Mouse (Mus musculus) neural tube, embryonic 15.5 days (tissue): ENCODE results near the gene Tmtc2. TPM values are rescaled to one million over a fixed set of nuclear protein-coding genes. Genes with fewer than 3 reads are reported as not detected.

Source experiments
- ATAC-seq: fragments of 200-750 bp; cut with Nextera tagmentation; 2 replicates; pipeline ENCODE4 v1.8.0; 2017; ENCODE audit warnings: mild to moderate bottlenecking, moderate TSS enrichment, moderate library complexity; ENCODE audit not compliant: low FRiP score
- H3K27ac ChIP-seq: fragments of 300-500 bp; sonication (generic); replicated peaks from 2 replicates; pipeline ENCODE4 v1.5.1; 2015; ENCODE audit warnings: mild to moderate bottlenecking, inconsistent platforms
- H3K27me3 ChIP-seq: fragments of 300-500 bp; sonication (generic); replicated peaks from 2 replicates; pipeline ENCODE4 v1.6.1; 2015; ENCODE audit warnings: inconsistent platforms
- H3K36me3 ChIP-seq: fragments of 300-500 bp; sonication (generic); 2 replicates; pipeline ENCODE4 v1.6.1; 2015; ENCODE audit warnings: inconsistent platforms
- H3K4me1 ChIP-seq: fragments of 300-500 bp; sonication (generic); 2 replicates; pipeline ENCODE4 v1.6.1; 2015; ENCODE audit warnings: inconsistent platforms
- H3K4me2 ChIP-seq: fragments of 300-500 bp; sonication (generic); 2 replicates; pipeline ENCODE4 v1.6.1; 2015; ENCODE audit warnings: inconsistent platforms, mild to moderate bottlenecking, moderate library complexity
- H3K4me3 ChIP-seq: fragments of 300-500 bp; sonication (generic); replicated peaks from 2 replicates; pipeline ENCODE4 v1.5.1; 2015; ENCODE audit warnings: mild to moderate bottlenecking, inconsistent platforms
- H3K9ac ChIP-seq: fragments of 300-500 bp; sonication (generic); replicated peaks from 2 replicates; pipeline ENCODE4 v1.6.1; 2015; ENCODE audit warnings: mild to moderate bottlenecking, inconsistent platforms
- H3K9me3 ChIP-seq: fragments of 300-500 bp; sonication (generic); replicated peaks from 2 replicates; pipeline ENCODE4 v1.6.1; 2016; ENCODE audit warnings: inconsistent platforms
- WGBS: fragments of 180-500 bp; shearing (Covaris S2); methylation state at CpG from one replicate; pipeline ENCODE4 v1.1.7; 2015; ENCODE audit warnings: mixed read lengths; 5-methylcytosine and 5-hydroxymethylcytosine counted together
- polyA plus RNA-seq: library from polyadenylated mRNA; unstranded; fragments of >200 nt; fragmentation: Nextera tagmentation; extraction: Ambion mirVana; gene quantifications from 2 replicates; pipeline ENCODE4 v1.2.1, GENCODE M21; 2015

Tmtc2 gene
- polyA plus RNA-seq, 1 experiment from 2014 or later, result 7.8 TPM

DNA sequence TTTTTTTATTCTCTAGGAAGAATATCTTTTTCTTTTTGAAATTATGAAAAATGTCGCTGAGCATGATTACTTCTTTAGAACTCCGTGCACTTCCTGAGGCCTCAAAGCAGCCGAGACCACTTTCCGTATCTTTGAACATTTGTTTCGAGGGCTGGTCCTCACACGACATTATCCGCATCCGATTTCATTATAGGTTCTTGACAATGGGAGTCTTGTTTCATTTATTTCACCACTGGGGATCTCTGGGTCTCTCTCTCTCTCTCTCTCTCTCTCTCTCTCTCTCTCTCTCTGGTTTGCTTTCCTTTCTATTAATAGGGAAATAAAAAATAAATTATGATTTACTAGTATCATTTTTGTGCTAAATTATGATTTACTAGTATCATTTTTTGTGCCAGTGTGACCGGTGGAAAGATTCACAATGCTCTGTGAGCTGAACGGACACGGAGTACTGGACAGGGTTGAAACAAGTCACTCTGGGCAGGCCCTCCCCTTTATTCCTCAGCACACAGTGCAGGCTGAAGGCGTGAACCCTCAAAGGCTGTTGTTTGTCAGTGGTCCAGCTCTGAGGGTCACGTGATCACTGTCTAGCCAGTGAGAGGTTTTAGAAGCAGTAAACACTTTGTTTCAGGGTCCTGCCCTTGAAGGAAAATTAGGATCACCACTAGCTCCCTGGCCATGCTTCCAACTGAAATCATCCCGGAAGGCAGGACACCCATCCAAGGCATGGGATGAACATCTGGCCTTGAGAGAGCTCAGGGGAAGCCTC, 84.1 kb downstream of the Tmtc2 start:
- ATAC-seq, result peak; percentile 58; the same call in 1 of the 2 replicates
- peaks cover 12% of the 10 kb centered on the region; the same call in 1 of the 2 replicates for H3K4me1 ChIP-seq
- no peaks in the 10 kb centered on the region for H3K36me3 ChIP-seq
- 45% methylated on average over 14 of the region's 14 CpGs for WGBS
- H3K4me3 ChIP-seq, result no peak overlapping the region
- no peaks in the 10 kb centered on the region for H3K27me3 ChIP-seq
- no peak overlapping the region for H3K27ac ChIP-seq
- no peaks in the 10 kb centered on the region for H3K9me3 ChIP-seq
- H3K4me2 ChIP-seq, result peak overlapping the region; percentile 23
- no peak overlapping the region for H3K9ac ChIP-seq

DNA sequence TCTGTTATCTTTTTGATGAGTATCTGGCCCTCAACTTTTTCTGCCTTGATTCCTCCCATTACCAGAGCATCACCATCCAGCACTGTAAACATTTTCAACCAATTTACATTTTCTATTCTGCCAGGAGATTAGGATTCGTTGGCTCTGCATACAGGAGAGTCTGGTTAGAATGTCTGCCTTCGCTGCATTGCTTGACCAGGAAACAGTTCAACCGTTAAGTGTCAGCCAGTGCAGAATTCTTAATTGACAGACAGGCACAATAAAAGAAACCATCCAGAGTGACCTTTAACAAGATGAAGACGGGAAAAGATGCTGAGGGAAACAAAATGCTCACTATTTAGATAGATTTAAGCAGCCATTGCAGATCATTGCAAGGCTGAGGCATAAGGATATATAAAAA, 87.3 kb downstream of the Tmtc2 start:
- ATAC-seq, result no peak
- no peaks in the 10 kb centered on the region for H3K36me3 ChIP-seq
- WGBS, result 28% methylated on average over 4 of the region's 4 CpGs

DNA sequence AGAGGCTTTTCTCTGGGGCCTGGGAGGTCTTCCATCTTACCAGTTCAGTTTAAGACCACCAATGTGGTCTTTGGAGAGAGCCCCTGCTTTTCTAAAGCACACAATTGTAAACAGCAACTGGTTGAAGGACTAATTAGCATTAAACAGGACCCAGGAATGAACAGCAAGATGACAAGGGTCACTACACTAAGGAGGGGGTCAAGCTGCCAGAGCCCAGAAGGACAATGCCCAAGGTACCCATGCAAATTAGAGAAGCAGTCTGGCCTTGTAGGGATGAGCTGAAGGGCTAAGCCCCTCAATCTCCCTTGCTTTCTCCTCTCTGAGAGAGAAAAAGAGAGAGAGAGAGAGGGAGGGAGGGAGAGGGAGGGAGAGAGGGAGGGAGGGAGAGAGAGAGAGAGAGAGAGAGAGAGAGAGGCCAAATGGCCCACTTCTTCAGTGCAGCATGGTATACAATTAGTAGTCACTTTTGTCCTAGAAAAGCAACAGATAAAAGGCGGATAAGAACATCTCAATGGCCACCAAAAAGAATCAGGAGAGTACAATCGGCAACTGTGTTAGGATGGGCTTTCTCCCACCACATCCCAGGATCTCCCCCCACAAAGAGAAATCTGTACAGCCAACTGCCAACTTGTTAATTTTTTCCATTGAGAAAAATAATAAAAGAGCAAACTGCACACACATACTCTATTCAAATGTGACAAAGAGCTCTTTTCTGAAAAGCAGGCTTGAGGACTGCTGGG, 89.7 kb downstream of the Tmtc2 start:
- WGBS, result 42% methylated on average over 2 of the region's 2 CpGs
- ATAC-seq, result no peak
- Histone ChIP-seq H3K9me3 (no peaks in the 10 kb centered on the region), H3K4me2 (no peak overlapping the region), H3K36me3 (no peaks in the 10 kb centered on the region), H3K27ac (no peak overlapping the region), H3K4me1 (0 out of 2 replicates have a peak, but pooled peaks cover 4% of the 10 kb centered on the region), H3K9ac (no peak overlapping the region), H3K27me3 (no peaks in the 10 kb centered on the region), H3K4me3 (no peak overlapping the region)

More for the DNA sequence above, 87.3 kb downstream of the Tmtc2 start:
- Histone ChIP-seq H3K27ac (no peak overlapping the region), H3K27me3 (no peaks in the 10 kb centered on the region), H3K4me2 (no peak overlapping the region), H3K4me3 (no peak overlapping the region), H3K4me1 (peaks cover 9% of the 10 kb centered on the region; the same call in 1 of the 2 replicates), H3K9me3 (no peaks in the 10 kb centered on the region), H3K9ac (no peak overlapping the region)

DNA sequence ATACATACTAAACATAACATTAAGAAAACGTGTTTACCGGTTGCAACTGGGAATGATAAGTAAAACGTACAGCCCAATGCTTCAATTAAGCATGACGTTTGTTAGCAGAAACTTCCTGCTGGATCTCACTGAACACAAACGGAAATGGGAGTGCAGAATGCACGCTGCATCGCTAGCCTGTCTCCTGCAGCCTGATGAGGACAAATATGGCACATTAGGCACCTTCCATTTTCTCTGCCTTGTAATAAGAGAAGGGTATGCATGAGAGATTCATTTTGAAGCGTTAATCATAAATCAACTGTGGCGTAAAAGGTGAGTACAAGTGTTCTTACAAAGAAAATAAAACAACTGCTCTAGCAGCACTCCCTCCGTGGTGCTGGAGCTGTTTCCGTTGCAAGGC, 94.5 kb downstream of the Tmtc2 start:
- Histone ChIP-seq H3K36me3 (no peaks in the 10 kb centered on the region), H3K4me1 (0 out of 2 replicates have a peak, but pooled peaks cover 4% of the 10 kb centered on the region), H3K27me3 (no peaks in the 10 kb centered on the region), H3K9me3 (no peaks in the 10 kb centered on the region), H3K4me2 (peak overlapping the region; percentile 24), H3K4me3 (no peak overlapping the region), H3K27ac (no peak overlapping the region; the same call in 1 of the 2 replicates), H3K9ac (no peak overlapping the region)
- 0 out of 2 replicates have a peak, but pooled peaks have one; percentile 54 for ATAC-seq
- 38% methylated on average over 11 of the region's 11 CpGs for WGBS

DNA sequence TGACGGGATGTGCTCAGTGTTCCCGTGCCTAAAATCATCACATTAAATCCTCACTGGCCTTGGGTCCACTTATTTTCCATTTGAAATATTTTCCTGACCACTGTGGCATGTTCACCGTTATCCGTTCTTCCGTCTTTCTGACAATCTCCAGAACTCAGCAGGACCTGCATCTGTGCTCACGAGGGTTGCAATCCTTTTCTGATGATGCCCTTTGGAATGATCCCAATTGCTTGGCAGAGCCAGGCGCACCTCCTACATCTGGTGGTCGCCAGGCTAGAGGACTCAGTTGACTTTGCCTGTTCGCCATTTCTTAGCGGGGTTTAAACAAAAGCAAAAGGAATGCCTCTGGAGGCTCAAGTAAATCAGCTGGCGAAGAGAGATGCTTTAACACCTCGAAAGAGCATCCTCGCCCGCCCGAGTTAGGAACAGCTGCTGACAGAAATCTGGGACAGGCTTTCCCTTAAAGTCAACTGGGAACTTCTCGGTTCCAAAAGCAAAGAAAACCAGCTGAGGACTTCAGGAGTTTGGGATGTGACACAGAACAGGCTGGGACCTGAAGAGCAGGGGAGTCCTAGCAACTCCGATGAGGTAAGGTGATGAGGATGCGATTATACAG, 96.5 kb downstream of the Tmtc2 start:
- no peak overlapping the region for H3K27ac ChIP-seq
- no peak overlapping the region for H3K9ac ChIP-seq
- ATAC-seq, result no peak
- no peak overlapping the region for H3K4me3 ChIP-seq
- no peaks in the 10 kb centered on the region for H3K27me3 ChIP-seq
- 0 out of 2 replicates have a peak, but pooled peaks cover 4% of the 10 kb centered on the region for H3K4me1 ChIP-seq
- no peaks in the 10 kb centered on the region for H3K9me3 ChIP-seq
- H3K4me2 ChIP-seq, result no peak overlapping the region
- WGBS, result 85% methylated on average over 18 of the region's 18 CpGs
- no peaks in the 10 kb centered on the region for H3K36me3 ChIP-seq

DNA sequence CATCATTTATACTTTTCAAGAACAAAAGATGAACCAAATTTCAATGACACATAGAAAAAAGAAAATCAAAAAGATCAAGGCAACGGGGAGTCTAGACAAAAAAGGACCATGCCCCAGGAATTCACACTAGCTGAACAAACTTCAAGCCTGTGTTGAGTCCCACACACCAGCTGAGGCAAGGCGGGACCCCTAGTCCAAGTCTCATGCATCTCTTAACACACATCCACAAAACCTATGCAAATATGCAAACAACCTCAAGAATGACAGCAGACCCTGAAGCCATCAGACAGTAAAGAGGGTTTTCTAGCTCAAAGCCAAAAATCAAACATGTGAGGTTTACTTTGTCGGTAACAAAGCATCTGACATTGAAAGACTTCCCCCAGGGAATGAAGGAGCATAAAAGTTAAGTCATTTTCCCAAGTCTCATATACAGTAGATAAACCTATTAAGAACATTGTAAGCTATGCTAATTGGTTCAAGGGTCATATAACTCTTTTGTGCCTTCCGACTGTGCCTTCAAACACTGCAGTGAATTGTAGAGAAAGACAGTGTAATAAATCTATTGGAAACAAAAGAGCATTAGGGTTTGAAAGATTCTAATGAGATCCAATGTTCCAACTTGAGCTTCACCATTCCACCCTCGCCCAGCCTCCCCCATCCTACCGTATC, 100.0 kb downstream of the Tmtc2 start:
- ATAC-seq, result no peak
- no peak overlapping the region for H3K4me3 ChIP-seq
- no peaks in the 10 kb centered on the region for H3K9me3 ChIP-seq
- no peak overlapping the region for H3K27ac ChIP-seq
- H3K36me3 ChIP-seq, result no peaks in the 10 kb centered on the region
- H3K27me3 ChIP-seq, result no peaks in the 10 kb centered on the region
- H3K4me2 ChIP-seq, result no peak overlapping the region
- no peak overlapping the region for H3K9ac ChIP-seq
- no peaks in the 10 kb centered on the region for H3K4me1 ChIP-seq
- 31% methylated on average over 6 of the region's 6 CpGs for WGBS

DNA sequence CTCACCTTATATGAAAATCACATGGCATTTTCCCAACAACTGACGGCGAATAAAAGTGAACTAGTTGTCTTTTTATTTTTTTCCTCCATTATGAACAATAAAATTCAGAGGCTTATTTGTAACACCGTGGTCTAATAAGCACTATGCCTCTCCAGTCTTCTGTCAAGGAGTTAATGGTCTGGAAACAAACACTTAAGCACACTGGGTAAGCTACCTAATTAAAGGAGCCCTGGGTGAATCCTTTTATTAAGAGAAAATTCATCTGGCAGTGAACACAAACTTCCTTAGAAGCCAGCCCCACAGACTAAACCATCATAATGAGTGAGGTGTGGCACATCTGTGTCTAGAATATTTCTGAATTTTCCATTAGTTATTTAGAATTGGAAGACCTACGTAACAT, 109.9 kb downstream of the Tmtc2 start:
- H3K27me3 ChIP-seq, result no peaks in the 10 kb centered on the region
- no peak for ATAC-seq
- no peaks in the 10 kb centered on the region for H3K9me3 ChIP-seq
- H3K9ac ChIP-seq, result no peak overlapping the region
- H3K36me3 ChIP-seq, result no peaks in the 10 kb centered on the region
- H3K27ac ChIP-seq, result no peak overlapping the region
- H3K4me3 ChIP-seq, result no peak overlapping the region
- no peak overlapping the region for H3K4me2 ChIP-seq
- WGBS, result 50% methylated on average over 4 of the region's 4 CpGs
- 0 out of 2 replicates have a peak, but pooled peaks cover 3% of the 10 kb centered on the region for H3K4me1 ChIP-seq

DNA sequence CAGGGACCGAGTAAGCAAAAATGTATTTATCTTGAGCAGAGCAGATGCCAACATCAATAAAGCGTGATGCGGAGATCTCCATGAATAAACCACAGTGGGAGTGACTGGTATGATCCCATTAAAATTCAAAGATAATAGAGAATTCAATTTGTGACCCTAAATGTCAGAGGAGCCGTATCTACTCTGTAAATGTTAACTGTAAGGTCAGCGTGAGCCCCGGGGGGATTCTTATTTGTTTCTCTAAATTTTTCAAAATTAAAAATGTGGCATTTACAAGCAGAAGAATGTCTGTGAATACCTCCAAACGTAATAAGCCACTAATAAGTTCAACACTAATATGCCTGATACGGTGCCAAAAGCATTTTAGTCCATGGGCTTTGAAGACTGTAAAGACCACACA, 120.8 kb downstream of the Tmtc2 start:
- H3K4me2 ChIP-seq, result no peak overlapping the region
- H3K9ac ChIP-seq, result no peak overlapping the region
- H3K4me1 ChIP-seq, result no peaks in the 10 kb centered on the region
- H3K9me3 ChIP-seq, result no peaks in the 10 kb centered on the region
- no peak overlapping the region for H3K27ac ChIP-seq
- 70% methylated on average over 8 of the region's 8 CpGs for WGBS
- no peaks in the 10 kb centered on the region for H3K27me3 ChIP-seq
- ATAC-seq, result no peak
- no peaks in the 10 kb centered on the region for H3K36me3 ChIP-seq
- H3K4me3 ChIP-seq, result no peak overlapping the region

DNA sequence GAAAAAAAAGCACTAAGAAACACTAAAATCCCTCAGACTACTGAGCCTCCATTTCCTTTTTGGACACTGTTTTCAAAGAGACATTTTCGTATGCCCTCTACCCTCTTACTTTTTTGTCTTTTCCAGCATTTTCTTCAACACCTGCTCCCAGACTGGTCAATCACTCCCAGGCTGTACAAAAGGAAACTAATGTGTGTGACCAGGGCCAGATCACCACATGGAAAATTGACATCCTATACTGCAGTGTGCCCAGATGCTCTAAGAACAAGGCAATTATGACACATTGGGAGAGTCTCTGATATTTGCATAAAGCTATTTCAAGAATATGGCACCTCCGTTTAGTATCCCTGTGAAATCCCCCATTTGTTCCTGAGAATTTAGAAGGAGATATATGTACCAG, 127.1 kb downstream of the Tmtc2 start:
- H3K4me3 ChIP-seq, result no peak overlapping the region
- ATAC-seq, result no peak
- no peaks in the 10 kb centered on the region for H3K4me1 ChIP-seq
- no peak overlapping the region for H3K27ac ChIP-seq
- H3K9me3 ChIP-seq, result no peaks in the 10 kb centered on the region
- no peak overlapping the region for H3K9ac ChIP-seq
- WGBS, result 74% methylated on average over 2 of the region's 2 CpGs
- no peaks in the 10 kb centered on the region for H3K27me3 ChIP-seq
- no peak overlapping the region for H3K4me2 ChIP-seq
- H3K36me3 ChIP-seq, result no peaks in the 10 kb centered on the region

DNA sequence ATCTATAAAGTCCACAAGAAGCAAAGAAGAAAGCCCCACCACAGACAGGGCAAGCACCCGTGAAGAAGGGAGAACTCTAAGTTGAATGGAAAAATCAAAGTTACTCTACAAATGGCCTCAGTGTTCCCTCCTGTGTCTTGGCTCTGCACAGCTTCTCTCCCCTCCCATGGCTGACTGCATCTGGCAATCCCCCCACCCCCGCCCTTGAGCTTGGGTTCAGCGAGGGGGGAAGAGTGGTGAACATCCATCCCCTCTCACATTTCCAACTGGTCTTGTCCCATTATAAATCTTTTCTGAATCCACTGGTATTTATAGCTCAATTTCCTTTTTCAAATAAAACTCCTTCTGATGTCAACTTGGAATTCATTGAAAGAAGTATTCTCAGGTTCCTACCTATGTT, 129.9 kb downstream of the Tmtc2 start:
- H3K9me3 ChIP-seq, result no peaks in the 10 kb centered on the region
- H3K4me1 ChIP-seq, result no peaks in the 10 kb centered on the region
- H3K27ac ChIP-seq, result no peak overlapping the region
- no peaks in the 10 kb centered on the region for H3K36me3 ChIP-seq
- no peaks in the 10 kb centered on the region for H3K27me3 ChIP-seq
- no peak for ATAC-seq
- no peak overlapping the region for H3K4me3 ChIP-seq
- H3K4me2 ChIP-seq, result no peak overlapping the region
- WGBS, result 86% methylated on average over 3 of the region's 3 CpGs
- H3K9ac ChIP-seq, result no peak overlapping the region

DNA sequence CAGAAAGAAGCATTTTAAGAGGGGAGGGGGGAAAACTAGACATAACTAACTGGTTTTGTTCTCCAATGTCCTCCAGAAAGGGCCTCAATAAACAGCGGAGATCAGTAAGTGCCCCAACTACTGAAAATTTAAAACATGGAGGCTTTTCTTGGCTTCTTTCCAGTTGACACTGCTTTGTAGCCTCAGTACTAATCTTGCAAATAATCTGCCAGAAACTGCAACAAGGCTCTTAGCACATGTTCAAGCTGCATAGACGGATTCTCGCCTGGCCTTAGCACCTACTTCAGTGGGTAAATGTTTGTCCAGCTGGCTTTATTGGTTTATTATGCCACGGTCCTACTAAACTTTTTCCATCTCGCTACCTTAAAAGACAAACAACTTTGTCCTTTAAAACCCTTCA, 139.4 kb downstream of the Tmtc2 start:
- Histone ChIP-seq H3K36me3 (no peaks in the 10 kb centered on the region), H3K9me3 (no peaks in the 10 kb centered on the region), H3K27ac (no peak overlapping the region), H3K4me1 (no peaks in the 10 kb centered on the region), H3K27me3 (no peaks in the 10 kb centered on the region), H3K4me2 (no peak overlapping the region), H3K9ac (no peak overlapping the region), H3K4me3 (no peak overlapping the region)
- no peak for ATAC-seq
- 75% methylated on average over 5 of the region's 5 CpGs for WGBS
